Mouse (Mus musculus): ENCODE measurements around the gene Efcc1. TPM values are rescaled to one million over a fixed set of nuclear protein-coding genes. Genes with fewer than 3 reads are reported as not detected.

Efcc1 gene
- polyA plus RNA-seq, 1 experiment from 2014 or later, result 0.96 TPM

- Histone ChIP-seq H3K4me2 (no peak overlapping the region), H3K4me3 (no peak overlapping the region), H3K4me1 (no peaks in the 10 kb centered on the region), H3K36me3 (ENCODE audit: poor library complexity, severe bottlenecking) (no peaks in the 10 kb centered on the region), H3K9me3 (replicated peaks) (no peaks in the 10 kb centered on the region), H3K27me3 (no peaks in the 10 kb centered on the region), H3K9ac (no peak overlapping the region), H3K27ac (no peak overlapping the region)
- 46% methylated on average over 1 of the region's 1 CpGs for WGBS
- ATAC-seq, result no peak
Measured at GRCm38 (mm10) chr6:87745301-87745700, 14.6 kb downstream of the Efcc1 start.

GRCm38 (mm10) chr6:87746059-87746458 is 15.4 kb downstream of the Efcc1 start:
- H3K4me1 ChIP-seq, result no peaks in the 10 kb centered on the region
- no peaks in the 10 kb centered on the region for H3K27me3 ChIP-seq
- H3K4me3 ChIP-seq, result no peak overlapping the region
- WGBS, result 84% methylated on average over 3 of the region's 3 CpGs
- no peaks in the 10 kb centered on the region for H3K9me3 ChIP-seq (replicated peaks)
- ATAC-seq, result no peak
- no peak overlapping the region for H3K9ac ChIP-seq
- H3K36me3 ChIP-seq (ENCODE audit: poor library complexity, severe bottlenecking), result no peaks in the 10 kb centered on the region
- no peak overlapping the region for H3K4me2 ChIP-seq
- no peak overlapping the region for H3K27ac ChIP-seq

- no peak overlapping the region for H3K27ac ChIP-seq
- H3K9ac ChIP-seq, result no peak overlapping the region
- H3K36me3 ChIP-seq (ENCODE audit: poor library complexity, severe bottlenecking), result no peaks in the 10 kb centered on the region
- H3K9me3 ChIP-seq (replicated peaks), result no peaks in the 10 kb centered on the region
- no peaks in the 10 kb centered on the region for H3K4me1 ChIP-seq
- WGBS, result 80% methylated on average over 2 of the region's 2 CpGs
- H3K27me3 ChIP-seq, result no peaks in the 10 kb centered on the region
- H3K4me3 ChIP-seq, result no peak overlapping the region
- no peak for ATAC-seq
- H3K4me2 ChIP-seq, result no peak overlapping the region
Measured at GRCm38 (mm10) chr6:87746849-87747248, 16.2 kb downstream of the Efcc1 start.

GRCm38 (mm10) chr6:87748078-87748477 is 17.4 kb downstream of the Efcc1 start:
- no peaks in the 10 kb centered on the region for H3K9me3 ChIP-seq (replicated peaks)
- no peak overlapping the region for H3K4me3 ChIP-seq
- H3K27ac ChIP-seq, result no peak overlapping the region
- H3K4me1 ChIP-seq, result no peaks in the 10 kb centered on the region
- no peak for ATAC-seq
- H3K4me2 ChIP-seq, result no peak overlapping the region
- H3K27me3 ChIP-seq, result no peaks in the 10 kb centered on the region
- WGBS, result 95% methylated on average over 2 of the region's 2 CpGs
- no peak overlapping the region for H3K9ac ChIP-seq
- H3K36me3 ChIP-seq (ENCODE audit: poor library complexity, severe bottlenecking), result no peaks in the 10 kb centered on the region

GRCm38 (mm10) chr6:87748531-87748930 is 17.9 kb downstream of the Efcc1 start:
- Histone ChIP-seq H3K4me2 (no peak overlapping the region), H3K9ac (no peak overlapping the region), H3K27ac (no peak overlapping the region), H3K9me3 (replicated peaks) (no peaks in the 10 kb centered on the region), H3K4me3 (no peak overlapping the region), H3K36me3 (ENCODE audit: poor library complexity, severe bottlenecking) (no peaks in the 10 kb centered on the region), H3K27me3 (no peaks in the 10 kb centered on the region), H3K4me1 (no peaks in the 10 kb centered on the region)
- ATAC-seq, result no peak
- 85% methylated on average over 6 of the region's 6 CpGs for WGBS

GRCm38 (mm10) chr6:87750184-87750910 is 19.7 kb downstream of the Efcc1 start:
- Histone ChIP-seq H3K27ac (no peak overlapping the region), H3K27me3 (no peaks in the 10 kb centered on the region)
- 89% methylated on average over 8 of the region's 8 CpGs for WGBS

GRCm38 (mm10) chr6:87751574-87751973 is 20.9 kb downstream of the Efcc1 start:
- no peaks in the 10 kb centered on the region for H3K4me1 ChIP-seq
- H3K27me3 ChIP-seq, result no peaks in the 10 kb centered on the region
- no peak overlapping the region for H3K4me2 ChIP-seq
- no peaks in the 10 kb centered on the region for H3K36me3 ChIP-seq (ENCODE audit: poor library complexity, severe bottlenecking)
- H3K9ac ChIP-seq, result no peak overlapping the region
- H3K4me3 ChIP-seq, result no peak overlapping the region
- WGBS, result 89% methylated on average over 6 of the region's 6 CpGs
- ATAC-seq, result no peak
- no peaks in the 10 kb centered on the region for H3K9me3 ChIP-seq (replicated peaks)
- H3K27ac ChIP-seq, result no peak overlapping the region

More at GRCm38 (mm10) chr6:87750184-87750910, 19.7 kb downstream of the Efcc1 start:
- Histone ChIP-seq H3K9me3 (replicated peaks) (no peaks in the 10 kb centered on the region), H3K36me3 (ENCODE audit: poor library complexity, severe bottlenecking) (no peaks in the 10 kb centered on the region), H3K4me2 (no peak overlapping the region), H3K4me3 (no peak overlapping the region), H3K4me1 (no peaks in the 10 kb centered on the region), H3K9ac (no peak overlapping the region)
- no peak for ATAC-seq

- H3K4me2 ChIP-seq, result no peak overlapping the region
- no peaks in the 10 kb centered on the region for H3K27me3 ChIP-seq
- no peak overlapping the region for H3K9ac ChIP-seq
- H3K9me3 ChIP-seq (replicated peaks), result no peaks in the 10 kb centered on the region
- no peak overlapping the region for H3K27ac ChIP-seq
- no peak for ATAC-seq
- no peak overlapping the region for H3K4me3 ChIP-seq
- H3K36me3 ChIP-seq (ENCODE audit: poor library complexity, severe bottlenecking), result no peaks in the 10 kb centered on the region
- no peaks in the 10 kb centered on the region for H3K4me1 ChIP-seq
- 88% methylated on average over 4 of the region's 4 CpGs for WGBS
Measured at GRCm38 (mm10) chr6:87755196-87755595, 24.5 kb downstream of the Efcc1 start.

GRCm38 (mm10) chr6:87756896-87757295 is 26.2 kb downstream of the Efcc1 start:
- ATAC-seq, result no peak
- Histone ChIP-seq H3K36me3 (ENCODE audit: poor library complexity, severe bottlenecking) (no peaks in the 10 kb centered on the region), H3K27ac (no peak overlapping the region), H3K27me3 (no peaks in the 10 kb centered on the region), H3K9ac (no peak overlapping the region), H3K4me3 (no peak overlapping the region), H3K4me2 (no peak overlapping the region), H3K4me1 (no peaks in the 10 kb centered on the region), H3K9me3 (replicated peaks) (no peaks in the 10 kb centered on the region)
- WGBS, result 92% methylated on average over 8 of the region's 8 CpGs

GRCm38 (mm10) chr6:87759404-87759803 is 28.7 kb downstream of the Efcc1 start:
- WGBS, result 76% methylated on average over 3 of the region's 3 CpGs
- no peak for ATAC-seq
- no peaks in the 10 kb centered on the region for H3K27me3 ChIP-seq

GRCm38 (mm10) chr6:87759850-87760249 is 29.2 kb downstream of the Efcc1 start:
- H3K4me2 ChIP-seq, result no peak overlapping the region
- WGBS, result 80% methylated on average over 3 of the region's 3 CpGs
- H3K27ac ChIP-seq, result no peak overlapping the region
- no peak overlapping the region for H3K4me3 ChIP-seq
- no peak for ATAC-seq
- H3K36me3 ChIP-seq (ENCODE audit: poor library complexity, severe bottlenecking), result no peaks in the 10 kb centered on the region
- H3K4me1 ChIP-seq, result no peaks in the 10 kb centered on the region
- H3K27me3 ChIP-seq, result no peaks in the 10 kb centered on the region
- H3K9ac ChIP-seq, result no peak overlapping the region
- H3K9me3 ChIP-seq (replicated peaks), result no peaks in the 10 kb centered on the region

More at GRCm38 (mm10) chr6:87759404-87759803, 28.7 kb downstream of the Efcc1 start:
- no peaks in the 10 kb centered on the region for H3K9me3 ChIP-seq (replicated peaks)
- no peak overlapping the region for H3K27ac ChIP-seq
- H3K36me3 ChIP-seq (ENCODE audit: poor library complexity, severe bottlenecking), result no peaks in the 10 kb centered on the region
- no peaks in the 10 kb centered on the region for H3K4me1 ChIP-seq
- H3K4me2 ChIP-seq, result no peak overlapping the region
- H3K4me3 ChIP-seq, result no peak overlapping the region
- H3K9ac ChIP-seq, result no peak overlapping the region

- no peaks in the 10 kb centered on the region for H3K4me1 ChIP-seq
- H3K4me2 ChIP-seq, result no peak overlapping the region
- no peaks in the 10 kb centered on the region for H3K9me3 ChIP-seq (replicated peaks)
- no peak overlapping the region for H3K4me3 ChIP-seq
- 89% methylated on average over 5 of the region's 5 CpGs for WGBS
- no peak for ATAC-seq
- H3K27me3 ChIP-seq, result no peaks in the 10 kb centered on the region
- no peaks in the 10 kb centered on the region for H3K36me3 ChIP-seq (ENCODE audit: poor library complexity, severe bottlenecking)
- no peak overlapping the region for H3K27ac ChIP-seq
- no peak overlapping the region for H3K9ac ChIP-seq
Measured at GRCm38 (mm10) chr6:87762161-87762560, 31.5 kb downstream of the Efcc1 start.
